Mouse (Mus musculus) kidney, postnatal 25 days (tissue): ENCODE data around the gene Tspan5.

ENCODE experiments used
- DNase-seq, 2 experiments: peaks; one replicate each; pipeline ENCODE4 v3.0.0; 2021; ENCODE audit warnings: mixed read lengths in 2 of 2

The Tspan5 gene

DNA sequence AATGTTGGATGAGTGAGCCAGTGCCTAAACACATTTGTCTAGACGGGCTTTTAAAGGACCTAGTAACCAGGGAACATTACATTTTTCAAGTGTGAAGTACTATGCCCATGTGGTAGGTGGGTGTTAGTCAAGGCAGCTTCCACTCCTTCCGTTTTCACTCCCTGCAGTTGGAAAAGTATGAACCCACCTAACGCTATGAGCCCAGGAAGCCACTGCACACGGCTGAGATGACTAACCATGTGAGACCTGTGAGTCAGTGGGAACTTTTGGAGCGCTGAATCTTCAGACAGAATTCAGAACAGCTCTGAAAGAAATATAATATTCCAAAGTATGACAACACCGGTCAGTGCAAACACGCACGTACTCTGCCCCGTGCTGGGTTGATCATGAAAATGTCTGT lies 207.1 kb downstream of the Tspan5 start:
- no peak for DNase-seq

DNA sequence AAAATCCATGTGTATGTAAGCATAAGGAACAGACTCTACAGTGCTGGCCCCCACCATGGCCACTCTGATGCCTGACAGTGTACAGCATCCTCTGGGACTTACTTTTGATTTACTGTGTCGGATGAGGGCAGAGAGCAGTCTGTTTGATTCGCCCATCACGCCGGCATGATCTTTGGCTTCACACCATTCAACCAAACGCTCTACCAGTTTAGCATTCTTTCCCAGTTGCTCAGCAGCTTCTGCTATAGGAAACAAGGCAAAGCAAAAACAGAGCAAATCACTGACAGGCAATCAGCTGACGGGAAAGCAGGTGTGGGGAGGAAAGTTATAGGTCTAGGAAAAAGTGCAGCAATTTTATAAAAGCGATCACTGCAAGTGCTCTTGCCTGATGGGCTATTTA lies 213.2 kb downstream of the Tspan5 start:
- no peak for DNase-seq
